In the genomic region with DNA sequence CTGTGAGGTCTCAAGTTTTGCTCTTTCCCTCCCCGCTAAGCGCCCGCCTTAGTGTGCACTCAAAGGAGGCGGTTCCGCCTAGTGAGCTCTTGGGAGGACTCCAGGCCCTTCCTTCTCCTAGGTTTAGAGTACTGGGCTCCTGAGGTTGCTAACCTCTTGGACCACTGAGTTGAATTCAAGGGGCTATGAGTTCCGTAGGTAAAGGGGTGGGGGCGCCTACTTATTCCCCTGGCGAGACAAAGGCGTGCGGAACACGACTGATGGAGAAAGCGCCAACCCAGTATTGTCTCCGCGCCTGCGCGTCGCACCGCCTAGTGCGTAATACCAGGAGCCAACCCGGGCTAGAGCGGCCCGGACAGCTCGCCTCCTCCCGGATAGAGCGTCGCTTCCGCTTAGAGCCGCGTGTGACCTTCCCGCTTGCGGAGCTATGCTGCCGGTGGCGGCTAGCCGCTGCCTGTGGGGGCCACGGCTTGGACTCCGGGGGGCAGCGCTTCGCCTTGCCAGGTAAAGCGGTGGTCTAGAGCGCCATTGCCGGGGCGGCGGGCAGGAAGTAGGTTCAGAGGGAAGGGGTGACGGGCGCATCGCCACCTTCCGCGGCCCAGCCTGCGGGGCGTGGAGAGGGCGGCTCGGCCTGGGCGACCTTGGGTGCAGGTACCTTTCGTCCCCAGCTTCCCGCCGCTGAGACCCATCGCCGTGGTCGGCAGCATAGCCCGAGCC, we compare ENCODE assay signal across 8 mouse cellular contexts. TPM values are rescaled to one million over a fixed set of nuclear protein-coding genes. Genes with fewer than 3 reads are reported as not detected.
DNase-seq lines count a peak whose midpoint lies in the region; ATAC-seq and TF ChIP-seq lines count a peak whose summit lies in the region.

Mrpl12 (plus strand) TSS at position 349 of the 717 bp plus-strand sequence.

- in situ Hi-C loops in ES-E14 (cut with MboI; ENCODE audit: low sequenced_read_pairs in 2 of 2, unreplicated experiment in 2 of 2), result no loop called here

- DNase-seq in ES-E14 (ENCODE audit: low read depth, low spot score), result peak; percentile 87
- DNase-seq in cerebellum, adult 11-12 months, result peak; percentile 89
- DNase-seq in heart, postnatal 36 days, result peak; percentile 88 to 91
- peak; percentile 89 to 90 for DNase-seq in layer of hippocampus, adult 2 months (ENCODE audit: low spot score in 2 of 2)
- peak; percentile 98 for DNase-seq in lung, embryonic 14.5 days
- peak; percentile 87 for DNase-seq in thymus, adult 2 months

- H3K4me2 ChIP-seq in forebrain, embryonic 16.5 days (ENCODE audit: low read length), result peak within 1 kb of the TSS; percentile 90
- peak within 1 kb of the TSS; percentile 90 for H3K4me2 ChIP-seq in lung, embryonic 14.5 days

- H3K9me3 ChIP-seq in ES-E14 (ENCODE audit: control insufficient read depth, insufficient read depth, low read depth, low read length), result no peaks in the 10 kb centered on the region
- no peaks in the 10 kb centered on the region for H3K9me3 ChIP-seq in forebrain, embryonic 16.5 days (ENCODE audit: control insufficient read depth, low read length)
- no peaks in the 10 kb centered on the region for H3K9me3 ChIP-seq in lung, embryonic 14.5 days (ENCODE audit: low read depth, low read length)

- WGBS in forebrain, embryonic 16.5 days, result under 1% methylated on average over 55 of the region's 60 CpGs
- under 1% methylated on average over 60 of the region's 60 CpGs for WGBS in lung, embryonic 14.5 days
- WGBS in olfactory bulb, adult 2 months, result under 1% methylated on average over 60 of the region's 60 CpGs
- WGBS in thymus, adult 2 months, result under 1% methylated on average over 60 of the region's 60 CpGs

- H3K27me3 ChIP-seq in forebrain, embryonic 16.5 days (replicated peaks; ENCODE audit: control insufficient read depth, insufficient read depth, low read length), result no peaks in the 10 kb centered on the region
- H3K27me3 ChIP-seq in lung, embryonic 14.5 days (ENCODE audit: insufficient read depth, low read length), result no peaks in the 10 kb centered on the region
- H3K27me3 ChIP-seq in thymus, adult 2 months (ENCODE audit: control insufficient read depth, insufficient read depth, low read length), result no peaks in the 10 kb centered on the region

- peak within 1 kb of the TSS; percentile 69 for H3K27ac ChIP-seq in ES-E14 (ENCODE audit: insufficient read depth, low read depth, low read length, poor library complexity, severe bottlenecking)
- peak within 1 kb of the TSS; percentile 92 for H3K27ac ChIP-seq in forebrain, embryonic 16.5 days (ENCODE audit: low read length)
- H3K27ac ChIP-seq in layer of hippocampus, adult 2 months, result peak within 1 kb of the TSS; percentile 95
- peak within 1 kb of the TSS; percentile 88 for H3K27ac ChIP-seq in lung, embryonic 14.5 days (ENCODE audit: low read depth)
- H3K27ac ChIP-seq in olfactory bulb, adult 2 months (ENCODE audit: insufficient read depth, low read depth, low read length), result peak within 1 kb of the TSS; percentile 24
- peak within 1 kb of the TSS; percentile 15; the same call in 1 of the 2 replicates for H3K27ac ChIP-seq in thymus, adult 2 months (ENCODE audit: control insufficient read depth, insufficient read depth, low read length)

- peak; percentile 83; the same call in 1 of the 2 replicates for TF ChIP-seq POLR2A in olfactory bulb, adult 2 months (IDR thresholded peaks at IDR 0.05; ENCODE audit: insufficient read depth, low read depth, low read length)
- TF ChIP-seq POLR2A in thymus, adult 2 months (IDR thresholded peaks at IDR 0.05; ENCODE audit: control insufficient read depth, extremely low read depth, insufficient read depth, low read length, poor library complexity), result peak; percentile 56

- H3K4me3 ChIP-seq in ES-E14 (ENCODE audit: insufficient read depth in 1 of 2, low read depth in 1 of 2, low read length in 2 of 2, poor library complexity in 1 of 2, severe bottlenecking in 1 of 2), result peak within 1 kb of the TSS; percentile 84 to 94
- H3K4me3 ChIP-seq in forebrain, embryonic 16.5 days (replicated peaks; ENCODE audit: low read length), result peak within 1 kb of the TSS; percentile 99
- H3K4me3 ChIP-seq in layer of hippocampus, adult 2 months, result peak within 1 kb of the TSS; percentile 99
- H3K4me3 ChIP-seq in lung, embryonic 14.5 days (ENCODE audit: low read depth, low read length), result peak within 1 kb of the TSS; percentile 99
- peak within 1 kb of the TSS; percentile 64 for H3K4me3 ChIP-seq in olfactory bulb, adult 2 months (ENCODE audit: insufficient read depth, low read depth, low read length)
- H3K4me3 ChIP-seq in thymus, adult 2 months (ENCODE audit: control insufficient read depth, insufficient read depth, low read length), result peak within 1 kb of the TSS; percentile 82

- peak within 1 kb of the TSS; percentile 96 for H3K9ac ChIP-seq in ES-E14 (ENCODE audit: insufficient read depth, low read depth, low read length, poor library complexity, severe bottlenecking)
- H3K9ac ChIP-seq in forebrain, embryonic 16.5 days (replicated peaks; ENCODE audit: low read depth, low read length), result peak within 1 kb of the TSS; percentile 87
- H3K9ac ChIP-seq in lung, embryonic 14.5 days, result peak within 1 kb of the TSS; percentile 92

- H3K36me3 ChIP-seq in ES-E14 (ENCODE audit: control insufficient read depth, insufficient read depth, low read length, poor library complexity, severe bottlenecking), result peaks cover 45% of the 10 kb centered on the region
- peaks cover 34% of the 10 kb centered on the region for H3K36me3 ChIP-seq in forebrain, embryonic 16.5 days (ENCODE audit: control insufficient read depth, insufficient read depth)
- peaks cover 80% of the 10 kb centered on the region for H3K36me3 ChIP-seq in lung, embryonic 14.5 days (ENCODE audit: insufficient read depth)
- H3K36me3 ChIP-seq in thymus, adult 2 months (ENCODE audit: control insufficient read depth, insufficient read depth, low read length), result peaks cover 16% of the 10 kb centered on the region; the same call in 1 of the 2 replicates

- peak; percentile 98 for ATAC-seq in forebrain, embryonic 16.5 days
- ATAC-seq in lung, embryonic 14.5 days (ENCODE audit: insufficient read depth), result peak; percentile 97

- intact Hi-C loops in heart, postnatal 36 days (cut with DNase I), result no loop called here

- no peak for TF ChIP-seq CTCF in layer of hippocampus, adult 2 months (conservative IDR thresholded peaks at IDR 0.05)
- no peak for TF ChIP-seq CTCF in lung, embryonic 14.5 days (IDR thresholded peaks at IDR 0.05; ENCODE audit: low read depth)
- no peak for TF ChIP-seq CTCF in olfactory bulb, adult 2 months (IDR thresholded peaks at IDR 0.05; ENCODE audit: insufficient read depth, low read depth, low read length)
- TF ChIP-seq CTCF in thymus, adult 2 months (IDR thresholded peaks at IDR 0.05; ENCODE audit: borderline replicate concordance, control insufficient read depth, extremely low read depth, insufficient read depth, low read length, poor library complexity), result no peak

- peaks cover 3 to 7% of the 10 kb centered on the region in 2 experiments; a peak in 2 of 4 replicates for H3K4me1 ChIP-seq in ES-E14 (ENCODE audit: control insufficient read depth in 2 of 2, insufficient read depth in 2 of 2, low read length in 2 of 2, poor library complexity in 1 of 2)
- H3K4me1 ChIP-seq in forebrain, embryonic 16.5 days (replicated peaks; ENCODE audit: control insufficient read depth, insufficient read depth, low read length), result peaks cover 19% of the 10 kb centered on the region
- H3K4me1 ChIP-seq in lung, embryonic 14.5 days (ENCODE audit: insufficient read depth), result peaks cover 9% of the 10 kb centered on the region
- H3K4me1 ChIP-seq in olfactory bulb, adult 2 months (ENCODE audit: control insufficient read depth, insufficient read depth, low read length), result peaks cover 13% of the 10 kb centered on the region
- H3K4me1 ChIP-seq in thymus, adult 2 months (replicated peaks; ENCODE audit: control insufficient read depth, insufficient read depth, low read length), result peaks cover 14% of the 10 kb centered on the region

TF ChIP-seq in ES-E14, 5 proteins besides CTCF, POLR2A, EP300 and RAD21:
- TF ChIP-seq MAFK (IDR thresholded peaks at IDR 0.05; ENCODE audit: insufficient read depth, low read depth, low read length) (no peak), HCFC1 (IDR thresholded peaks at IDR 0.05; ENCODE audit: borderline replicate concordance, insufficient read depth, low read length) (peak; percentile 85), CHD2 (IDR thresholded peaks at IDR 0.05; ENCODE audit: low read depth, low read length) (no peak)

RNA-seq across cellular contexts. Expression of gene Mrpl12, which starts in this region (rescaled TPM):
- total RNA-seq in ES-E14 (2012; rRNA removed), result 100 and 136 TPM in 2 replicates
- polyA plus RNA-seq in forebrain, embryonic 16.5 days (2015; fragmentation: Nextera tagmentation; extraction: Ambion mirVana), result 107 and 119 TPM in 2 replicates
- 100 to 1,000 TPM; 222 to 245 TPM for total RNA-seq in heart, postnatal 36 days (2021)
- total RNA-seq in layer of hippocampus, adult 2 months (2021), result 10 to 100 TPM; 63.2 to 68.1 TPM
- 150 and 162 TPM in 2 replicates for polyA plus RNA-seq in lung, embryonic 14.5 days (2014; fragmentation: Nextera tagmentation; extraction: Ambion mirVana)
- polyA plus RNA-seq in olfactory bulb, adult 2 months (2012; ENCODE audit: insufficient read depth, insufficient read length, low replicate concordance, missing spikeins), result not detected in 2 replicates
- 89.6 and 92.3 TPM in 2 replicates for polyA plus RNA-seq in thymus, adult 2 months (2012; rRNA removed)

Comparison
In these comparisons a context has a peak if more than half of its experiments do, and no peak if none do; other contexts are left out.
1. Peak in every context shown above with its lines: DNase-seq, ATAC-seq, H3K4me3 ChIP-seq and H3K27ac ChIP-seq.
2. RNA of gene Mrpl12 (polyA plus RNA-seq): 150 to 162 TPM in lung, embryonic 14.5 days, 107 to 119 TPM in forebrain, embryonic 16.5 days and 89.6 to 92.3 TPM in thymus, adult 2 months; not detected in olfactory bulb, adult 2 months; every median in the first group is over 10 times any median in the second.
3. H3K27ac ChIP-seq: peak in every context shown above with its lines; median percentile 95 in layer of hippocampus, adult 2 months; 92 in forebrain, embryonic 16.5 days; 88 in lung, embryonic 14.5 days; 69 in ES-E14; 24 in olfactory bulb, adult 2 months; 15 in thymus, adult 2 months.